Mouse (Mus musculus) G1E (cell line): ENCODE results near the gene Rnf227. TPM values are rescaled to one million over a fixed set of nuclear protein-coding genes. Genes with fewer than 3 reads are reported as not detected.
A peak's percentile ranks its signal among the peaks of the same experiment; 100 is the strongest.

Experiments used
- ATAC-seq: 2 replicates; pipeline ENCODE4 v1.8.0; 2016; ENCODE audit warnings: mild to moderate bottlenecking; ENCODE audit not compliant: insufficient number of reproducible peaks, poor library complexity, low FRiP score, severe bottlenecking; ENCODE audit errors: extremely low read depth
- DNase-seq: peaks from one replicate; pipeline ENCODE4 v3.0.0; 2012; ENCODE audit warnings: low spot score
- H3K27me3 ChIP-seq: 2 replicates; pipeline ENCODE4 v1.6.1; 2012; ENCODE audit warnings: mild to moderate bottlenecking, low read length, inconsistent platforms; ENCODE audit not compliant: insufficient read depth
- H3K36me3 ChIP-seq: replicated peaks from 2 replicates; pipeline ENCODE3; 2012; ENCODE audit warnings: mild to moderate bottlenecking, inconsistent platforms
- H3K4me1 ChIP-seq: 2 replicates; pipeline ENCODE4 v1.6.1; 2012; ENCODE audit warnings: low read depth, low read length, inconsistent platforms, mixed read lengths; ENCODE audit not compliant: insufficient read depth
- H3K4me3 ChIP-seq: 2 replicates; pipeline ENCODE4 v1.5.1; 2012; ENCODE audit warnings: low read depth, mild to moderate bottlenecking, inconsistent platforms, low read length, moderate library complexity, mixed read lengths
- H3K9me3 ChIP-seq: replicated peaks from 2 replicates; pipeline ENCODE4 v1.6.1; 2012; ENCODE audit warnings: inconsistent platforms
- CTCF ChIP-seq: IDR thresholded peaks from 2 replicates; pipeline ENCODE4 v1.5.1; 2012; ENCODE audit warnings: low read depth, low read length, inconsistent platforms, mixed read lengths
- GATA1 ChIP-seq: IDR thresholded peaks from 2 replicates; pipeline ENCODE4 v1.6.1; 2012; ENCODE audit warnings: borderline replicate concordance, low read length, inconsistent platforms, mixed read lengths
- GATA2 ChIP-seq: IDR thresholded peaks from 2 replicates; pipeline ENCODE4 v1.6.1; 2012; ENCODE audit warnings: low read depth, low read length, inconsistent platforms, borderline replicate concordance
- POLR2AphosphoS5 ChIP-seq: IDR thresholded peaks from 2 replicates; pipeline ENCODE4 v1.6.1; 2012; ENCODE audit warnings: low read depth, low read length, inconsistent platforms; ENCODE audit not compliant: insufficient replicate concordance
- TAL1 ChIP-seq: conservative IDR thresholded peaks from 2 replicates; pipeline ENCODE4 v1.6.1; 2012; ENCODE audit warnings: low read depth, low read length, inconsistent platforms, mixed read lengths
- polyA plus RNA-seq: library from polyadenylated mRNA; stranded (reverse); fragments of >175 nt; gene quantifications from 2 replicates; pipeline ENCODE4 v1.2.3, GENCODE M21; 2012
- total RNA-seq, 2 experiments: library from RNA; stranded (forward) in 1 of 2; stranded (reverse) in 1 of 2; fragments of 200-1000 nt in 1 of 2; fragments of >200 nt in 1 of 2; fragmentation: Nextera tagmentation in 1 of 2; gene quantifications; 2 replicates each; pipeline ENCODE4 v1.2.3; 2014 to 2017

The Rnf227 gene
- not detected in 2 replicates for total RNA-seq (2014; fragmentation: Nextera tagmentation)
- total RNA-seq (2017) = 0.06 and 0.11 TPM in 2 replicates
- not detected in 2 replicates for polyA plus RNA-seq

GRCm38 (mm10) chr11:69340161-69341131, at the start of gene Rnf227:
Gene Rnf227 (plus strand): TSS chr11:69340461.
- no peak for ATAC-seq

GRCm38 (mm10) chr11:69291111-69291510, 49.1 kb upstream of the Rnf227 start:
- Histone ChIP-seq H3K4me3 (no peak overlapping the region), H3K27me3 (peaks cover 16% of the 10 kb centered on the region), H3K4me1 (no peaks in the 10 kb centered on the region), H3K9me3 (no peaks in the 10 kb centered on the region), H3K36me3 (no peaks in the 10 kb centered on the region)
- ATAC-seq = no peak
- no peak for DNase-seq
- TF ChIP-seq TAL1 = no peak
- no peak for TF ChIP-seq POLR2AphosphoS5

More at GRCm38 (mm10) chr11:69340161-69341131, at the start of gene Rnf227:
- H3K27me3 ChIP-seq = no peaks in the 10 kb centered on the region
- no peak for TF ChIP-seq GATA2
- TF ChIP-seq TAL1 = no peak
- no peak for TF ChIP-seq CTCF
- no peak for TF ChIP-seq GATA1
- TF ChIP-seq POLR2AphosphoS5 = no peak
- peaks cover 3% of the 10 kb centered on the region; the same call in 1 of the 2 replicates for H3K4me1 ChIP-seq
- peaks cover 15% of the 10 kb centered on the region for H3K9me3 ChIP-seq
- peak within 1 kb of the TSS; percentile 23; the same call in 1 of the 2 replicates for H3K4me3 ChIP-seq
- DNase-seq = no peak
- H3K36me3 ChIP-seq = peaks cover 44% of the 10 kb centered on the region

- Histone ChIP-seq H3K27me3 (peaks cover 2% of the 10 kb centered on the region; the same call in 1 of the 2 replicates), H3K36me3 (peaks cover 30% of the 10 kb centered on the region), H3K4me3 (no peak overlapping the region), H3K4me1 (no peaks in the 10 kb centered on the region), H3K9me3 (no peaks in the 10 kb centered on the region)
- TF ChIP-seq GATA1 (no peak), GATA2 (no peak), POLR2AphosphoS5 (no peak), TAL1 (no peak), CTCF (no peak)
- ATAC-seq (no peak), DNase-seq (no peak)
Observed at GRCm38 (mm10) chr11:69295286-69295685, 45.0 kb upstream of the Rnf227 start.

GRCm38 (mm10) chr11:69297799-69298198, 42.5 kb upstream of the Rnf227 start:
- no peak for TF ChIP-seq GATA1
- TF ChIP-seq TAL1 = no peak
- no peak for TF ChIP-seq POLR2AphosphoS5
- no peak for TF ChIP-seq CTCF
- no peak for TF ChIP-seq GATA2
- H3K36me3 ChIP-seq = peaks cover 50% of the 10 kb centered on the region

DNA sequence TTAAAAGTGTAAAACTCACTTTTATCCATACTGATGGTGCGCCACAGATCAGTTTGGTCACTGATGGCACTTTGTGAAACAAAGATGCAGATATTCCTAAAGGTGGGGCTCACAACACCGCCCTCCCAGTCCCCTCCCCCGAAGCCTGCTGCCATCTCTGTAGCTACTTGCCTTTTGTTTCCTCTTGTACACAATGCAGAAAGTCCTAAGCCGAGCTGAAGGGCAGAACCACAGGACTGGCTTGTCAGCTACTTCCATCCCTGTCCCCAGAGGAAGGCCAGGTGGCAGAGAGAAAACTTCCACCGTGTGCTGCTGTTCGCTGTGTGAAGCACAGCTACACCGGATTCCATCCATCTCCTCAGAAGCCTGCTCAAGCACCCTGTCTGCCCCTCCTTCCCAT, 42.0 kb upstream of the Rnf227 start:
- Histone ChIP-seq H3K36me3 (peaks cover 55% of the 10 kb centered on the region), H3K9me3 (no peaks in the 10 kb centered on the region), H3K27me3 (peaks cover 2% of the 10 kb centered on the region; the same call in 1 of the 2 replicates), H3K4me1 (no peaks in the 10 kb centered on the region), H3K4me3 (no peak overlapping the region)
- TF ChIP-seq TAL1 (no peak), POLR2AphosphoS5 (no peak), GATA2 (no peak), GATA1 (no peak), CTCF (no peak)
- ATAC-seq (no peak), DNase-seq (no peak)

More at GRCm38 (mm10) chr11:69297799-69298198, 42.5 kb upstream of the Rnf227 start:
- ATAC-seq (no peak), DNase-seq (no peak)
- Histone ChIP-seq H3K4me3 (no peak overlapping the region), H3K4me1 (no peaks in the 10 kb centered on the region), H3K27me3 (peaks cover 2% of the 10 kb centered on the region; the same call in 1 of the 2 replicates), H3K9me3 (no peaks in the 10 kb centered on the region)

- Histone ChIP-seq H3K9me3 (no peaks in the 10 kb centered on the region), H3K27me3 (no peaks in the 10 kb centered on the region), H3K4me3 (no peak overlapping the region), H3K36me3 (peaks cover 88% of the 10 kb centered on the region), H3K4me1 (no peaks in the 10 kb centered on the region; the same call in 1 of the 2 replicates)
- ATAC-seq = no peak
- TF ChIP-seq CTCF (no peak), TAL1 (no peak)
- DNase-seq = no peak
Observed at GRCm38 (mm10) chr11:69302817-69303216, 37.4 kb upstream of the Rnf227 start.
